Mouse (Mus musculus): ENCODE data around the gene Sox10. TPM values are rescaled to one million over a fixed set of nuclear protein-coding genes. Genes with fewer than 3 reads are reported as not detected.
A peak's percentile ranks its signal among the peaks of the same experiment; 100 is the strongest.

Gene Sox10
- total and polyA plus RNA-seq, 2 experiments from 2014 or later, result 6.3 to 7.4 TPM

DNA sequence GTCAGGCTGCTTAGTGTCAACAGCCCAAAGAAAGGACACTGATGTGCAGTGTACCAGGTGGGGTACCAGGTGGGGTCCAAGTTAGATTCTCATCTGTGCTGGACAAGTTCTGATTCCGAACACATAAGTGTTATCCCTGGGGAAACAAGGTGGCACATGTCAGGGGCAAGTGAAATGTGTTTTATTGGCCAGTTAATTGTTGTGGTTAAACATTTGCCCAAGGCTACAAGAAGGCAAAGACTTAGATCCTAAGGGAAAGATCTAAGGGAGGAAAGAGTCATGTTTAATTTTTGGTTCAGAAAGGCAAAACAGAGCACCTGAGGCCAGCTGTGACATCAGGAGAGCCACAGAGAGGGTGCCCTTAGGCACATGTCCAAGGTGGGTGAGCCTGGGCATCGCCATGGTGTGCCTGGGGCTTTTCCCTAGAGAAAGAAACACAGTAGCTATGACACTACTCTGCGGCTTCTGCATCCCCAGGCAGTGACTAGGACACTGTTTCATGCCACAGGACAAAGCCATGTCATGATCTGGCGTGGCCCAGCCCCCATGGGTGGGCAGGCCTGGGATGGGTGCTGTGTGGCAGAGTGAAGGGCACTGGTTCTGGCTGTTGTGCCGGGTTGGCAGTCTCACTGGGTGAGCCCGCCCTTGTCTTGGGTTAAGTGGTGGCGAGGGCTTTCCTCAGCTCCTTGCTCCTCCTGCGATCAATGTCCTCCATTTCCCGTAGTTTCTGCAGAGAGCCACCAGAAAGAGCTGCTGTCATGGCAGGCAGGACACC is 30.4 kb downstream of the Sox10 start:
- TF ChIP-seq CTCF (IDR thresholded peaks at IDR 0.05; ENCODE audit: low read depth), result no peak
- Histone ChIP-seq H3K27me3 (ENCODE audit: insufficient read depth, low read length) (no peaks in the 10 kb centered on the region), H3K9ac (no peak overlapping the region), H3K27ac (ENCODE audit: low read depth, low read length) (no peak overlapping the region), H3K4me1 (ENCODE audit: insufficient read depth) (no peaks in the 10 kb centered on the region), H3K36me3 (ENCODE audit: insufficient read depth) (peaks cover 44% of the 10 kb centered on the region), H3K4me2 (ENCODE audit: low read depth) (no peak overlapping the region), H3K9me3 (ENCODE audit: low read length) (no peaks in the 10 kb centered on the region), H3K4me3 (ENCODE audit: low read depth, low read length) (no peak overlapping the region)
- 80% methylated on average over 9 of the region's 9 CpGs for WGBS
- no peak for ATAC-seq
- DNase-seq, result no peak

DNA sequence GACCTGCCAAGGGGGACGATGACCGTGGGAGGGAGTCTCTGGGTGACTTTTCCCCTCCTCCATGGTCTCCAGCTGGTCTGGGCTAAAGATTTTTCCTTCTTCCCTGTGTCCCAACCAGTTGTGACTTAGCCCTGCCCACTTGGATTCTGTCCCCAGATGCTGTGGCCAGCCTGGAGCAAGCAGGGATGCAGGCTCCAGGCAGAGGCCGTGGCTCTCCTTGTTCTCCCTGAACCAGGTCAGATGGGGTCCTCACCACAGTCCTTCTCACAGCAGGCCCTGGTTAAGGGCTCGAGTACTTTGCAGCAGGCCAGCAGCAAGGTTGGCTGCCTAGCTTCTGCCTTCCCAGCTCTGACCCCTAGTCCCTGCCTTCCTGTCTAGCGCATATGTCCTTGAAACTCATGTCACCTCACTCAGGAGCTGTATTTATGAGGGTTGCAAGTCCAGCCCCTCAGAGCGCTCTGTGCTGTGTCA is 31.8 kb downstream of the Sox10 start:
- ATAC-seq, result no peak
- Histone ChIP-seq H3K4me1 (ENCODE audit: insufficient read depth) (no peaks in the 10 kb centered on the region), H3K27me3 (ENCODE audit: insufficient read depth, low read length) (no peaks in the 10 kb centered on the region), H3K4me3 (ENCODE audit: low read depth, low read length) (no peak overlapping the region), H3K27ac (ENCODE audit: low read depth, low read length) (no peak overlapping the region), H3K9me3 (ENCODE audit: low read length) (no peaks in the 10 kb centered on the region), H3K4me2 (ENCODE audit: low read depth) (no peak overlapping the region), H3K36me3 (ENCODE audit: insufficient read depth) (peaks cover 49% of the 10 kb centered on the region), H3K9ac (no peak overlapping the region)
- WGBS, result 90% methylated on average over 6 of the region's 6 CpGs
- DNase-seq, result no peak
- TF ChIP-seq CTCF (IDR thresholded peaks at IDR 0.05; ENCODE audit: low read depth), result no peak

DNA sequence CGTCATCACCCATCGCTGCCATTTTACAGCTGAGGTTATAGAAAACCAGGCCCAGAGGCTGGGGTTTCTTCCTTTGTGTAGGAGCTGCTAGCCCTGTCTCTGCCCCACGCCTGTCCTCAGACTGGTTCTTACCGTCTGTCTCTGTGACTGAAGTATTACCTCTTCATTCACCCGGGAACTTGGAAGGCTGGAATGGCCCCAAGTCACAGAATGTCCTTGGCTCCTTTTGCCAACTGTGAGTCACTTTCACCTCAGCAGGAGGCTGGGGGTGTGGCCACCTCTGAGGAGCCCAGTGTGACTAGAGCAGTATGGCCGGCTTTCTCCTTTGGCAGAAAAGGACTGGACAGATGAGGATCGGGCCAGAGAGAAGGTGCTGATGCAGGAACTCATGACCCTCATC is 33.6 kb downstream of the Sox10 start:
- H3K27ac ChIP-seq (ENCODE audit: low read depth, low read length), result no peak overlapping the region
- peaks cover 64% of the 10 kb centered on the region for H3K36me3 ChIP-seq (ENCODE audit: insufficient read depth)
- H3K4me2 ChIP-seq (ENCODE audit: low read depth), result no peak overlapping the region
- WGBS, result 66% methylated on average over 7 of the region's 7 CpGs
- no peak overlapping the region for H3K9ac ChIP-seq
- no peaks in the 10 kb centered on the region for H3K4me1 ChIP-seq (ENCODE audit: insufficient read depth)
- no peaks in the 10 kb centered on the region for H3K9me3 ChIP-seq (ENCODE audit: low read length)
- TF ChIP-seq CTCF (IDR thresholded peaks at IDR 0.05; ENCODE audit: low read depth), result no peak
- H3K27me3 ChIP-seq (ENCODE audit: insufficient read depth, low read length), result no peaks in the 10 kb centered on the region
- DNase-seq (no peak), ATAC-seq (no peak)
- no peak overlapping the region for H3K4me3 ChIP-seq (ENCODE audit: low read depth, low read length)

DNA sequence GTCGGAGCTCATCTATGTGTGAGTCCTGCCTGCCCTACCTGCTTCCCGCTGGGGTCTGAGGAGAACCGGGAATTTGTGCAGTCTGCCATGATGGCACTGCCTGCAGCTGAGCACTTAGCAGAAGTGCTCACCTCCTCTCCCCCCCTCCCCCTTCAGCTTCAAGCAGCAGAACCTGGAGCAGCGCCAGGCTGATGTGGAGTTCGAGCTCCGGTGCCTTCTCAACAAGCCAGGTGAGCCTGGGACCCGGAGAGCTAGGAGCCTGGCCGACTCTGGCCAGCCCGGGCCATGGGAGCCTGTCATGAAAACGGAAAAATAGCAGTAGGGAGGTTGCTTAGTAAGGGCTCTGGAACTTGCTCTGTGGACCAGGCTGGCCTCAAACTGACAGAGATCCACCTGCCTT is 34.3 kb downstream of the Sox10 start:
- H3K27me3 ChIP-seq (ENCODE audit: insufficient read depth, low read length), result no peaks in the 10 kb centered on the region
- 78% methylated on average over 10 of the region's 10 CpGs for WGBS
- no peak overlapping the region for H3K4me3 ChIP-seq (ENCODE audit: low read depth, low read length)
- no peak overlapping the region for H3K27ac ChIP-seq (ENCODE audit: low read depth, low read length)
- TF ChIP-seq CTCF (IDR thresholded peaks at IDR 0.05; ENCODE audit: low read depth), result no peak
- H3K9me3 ChIP-seq (ENCODE audit: low read length), result no peaks in the 10 kb centered on the region
- peaks cover 71% of the 10 kb centered on the region for H3K36me3 ChIP-seq (ENCODE audit: insufficient read depth)
- ATAC-seq (no peak), DNase-seq (no peak)
- H3K4me2 ChIP-seq (ENCODE audit: low read depth), result no peak overlapping the region
- H3K9ac ChIP-seq, result no peak overlapping the region
- H3K4me1 ChIP-seq (ENCODE audit: insufficient read depth), result no peaks in the 10 kb centered on the region

DNA sequence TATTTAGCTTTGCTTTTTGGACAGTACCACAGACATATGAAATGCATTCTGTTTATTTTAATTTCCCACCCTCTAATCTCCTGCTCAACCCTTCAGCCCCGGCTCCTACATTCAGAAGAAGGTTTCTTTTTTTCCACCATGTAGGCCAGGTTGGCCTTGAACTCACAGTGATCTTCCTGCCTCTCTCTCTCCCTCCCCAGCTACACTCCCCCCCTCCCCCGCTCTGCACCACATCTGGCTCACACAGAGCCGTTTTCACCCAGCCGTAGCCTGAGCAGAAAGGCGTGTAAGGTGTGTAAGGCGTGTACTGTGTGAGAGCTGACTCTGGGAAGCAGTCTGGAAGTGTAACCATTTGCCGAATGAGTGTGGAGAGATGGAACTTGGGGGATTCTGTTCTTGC is 35.7 kb downstream of the Sox10 start:
- Histone ChIP-seq H3K4me2 (ENCODE audit: low read depth) (no peak overlapping the region), H3K36me3 (ENCODE audit: insufficient read depth) (peaks cover 80% of the 10 kb centered on the region)

DNA sequence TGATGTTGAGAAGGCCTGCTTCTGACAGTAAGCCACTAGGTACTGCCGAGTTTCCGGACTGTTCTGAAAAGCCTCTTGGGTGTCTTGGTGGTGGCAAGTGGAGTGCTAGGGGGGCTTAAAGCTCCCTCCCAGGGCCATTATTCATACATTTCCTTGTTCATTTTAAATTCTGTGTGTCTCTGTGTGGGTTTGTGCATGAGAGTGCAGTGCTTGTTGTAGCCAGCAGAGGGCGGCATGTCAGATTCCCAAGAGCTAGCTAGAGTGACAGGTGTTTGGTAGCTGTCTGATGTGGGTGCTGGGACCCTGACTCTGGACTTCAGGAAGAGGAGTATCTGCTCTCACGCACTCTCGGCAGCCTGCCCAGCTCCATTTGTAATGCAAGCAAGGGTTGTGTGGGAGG is 36.8 kb downstream of the Sox10 start:
- DNase-seq, result no peak
- Histone ChIP-seq H3K4me1 (ENCODE audit: insufficient read depth) (no peaks in the 10 kb centered on the region), H3K36me3 (ENCODE audit: insufficient read depth) (peaks cover 80% of the 10 kb centered on the region), H3K9me3 (ENCODE audit: low read length) (no peaks in the 10 kb centered on the region), H3K27ac (ENCODE audit: low read depth, low read length) (no peak overlapping the region), H3K4me2 (ENCODE audit: low read depth) (no peak overlapping the region), H3K27me3 (ENCODE audit: insufficient read depth, low read length) (no peaks in the 10 kb centered on the region), H3K9ac (no peak overlapping the region), H3K4me3 (ENCODE audit: low read depth, low read length) (no peak overlapping the region)
- 96% methylated on average over 5 of the region's 5 CpGs for WGBS
- ATAC-seq, result no peak
- TF ChIP-seq CTCF (IDR thresholded peaks at IDR 0.05; ENCODE audit: low read depth), result peak; percentile 55

More for the DNA sequence above, 35.7 kb downstream of the Sox10 start:
- Histone ChIP-seq H3K27me3 (ENCODE audit: insufficient read depth, low read length) (no peaks in the 10 kb centered on the region), H3K4me1 (ENCODE audit: insufficient read depth) (no peaks in the 10 kb centered on the region), H3K27ac (ENCODE audit: low read depth, low read length) (no peak overlapping the region), H3K4me3 (ENCODE audit: low read depth, low read length) (no peak overlapping the region), H3K9me3 (ENCODE audit: low read length) (no peaks in the 10 kb centered on the region), H3K9ac (no peak overlapping the region)
- TF ChIP-seq CTCF (IDR thresholded peaks at IDR 0.05; ENCODE audit: low read depth), result no peak
- 87% methylated on average over 7 of the region's 7 CpGs for WGBS
- DNase-seq, result no peak
- ATAC-seq, result no peak

DNA sequence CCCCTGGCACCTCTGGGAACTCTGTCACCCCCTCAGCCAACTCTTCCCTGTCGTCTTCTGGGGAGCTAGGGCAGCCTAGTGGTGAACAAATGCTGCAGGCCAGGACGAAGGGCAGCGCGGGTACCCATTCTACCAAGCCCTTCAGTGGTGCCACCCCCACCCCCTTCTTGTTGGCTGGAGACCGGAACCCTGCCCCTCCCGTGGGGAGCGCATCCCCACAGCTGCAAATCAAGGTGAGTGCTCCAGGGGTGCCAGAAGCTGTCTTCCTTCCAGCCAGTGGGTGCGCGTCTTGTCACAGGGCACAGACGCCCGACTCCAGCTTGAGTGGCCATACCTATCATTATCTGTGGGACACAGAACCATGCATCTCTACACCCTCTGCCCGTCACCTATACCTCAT is 37.9 kb downstream of the Sox10 start:
- Histone ChIP-seq H3K9ac (no peak overlapping the region), H3K4me2 (ENCODE audit: low read depth) (no peak overlapping the region), H3K27me3 (ENCODE audit: insufficient read depth, low read length) (no peaks in the 10 kb centered on the region), H3K36me3 (ENCODE audit: insufficient read depth) (peaks cover 80% of the 10 kb centered on the region), H3K27ac (ENCODE audit: low read depth, low read length) (no peak overlapping the region), H3K9me3 (ENCODE audit: low read length) (no peaks in the 10 kb centered on the region), H3K4me3 (ENCODE audit: low read depth, low read length) (no peak overlapping the region), H3K4me1 (ENCODE audit: insufficient read depth) (no peaks in the 10 kb centered on the region)
- DNase-seq, result no peak
- TF ChIP-seq CTCF (IDR thresholded peaks at IDR 0.05; ENCODE audit: low read depth), result no peak
- no peak for ATAC-seq
- 95% methylated on average over 12 of the region's 12 CpGs for WGBS

All from forebrain, postnatal 0 days (tissue).